Mouse (Mus musculus) ovary, postnatal 14 days (tissue): ENCODE results near the gene Cmtm3.
"Not testable (repeated sequence)": the region's sequence is repeated elsewhere in the genome, so short reads cannot be mapped to it uniquely, and the experiment has no call there.

ENCODE experiments used
- DNase-seq: peaks from one replicate; pipeline ENCODE4 v3.0.0; 2022; ENCODE audit warnings: low spot score

The Cmtm3 gene

DNA sequence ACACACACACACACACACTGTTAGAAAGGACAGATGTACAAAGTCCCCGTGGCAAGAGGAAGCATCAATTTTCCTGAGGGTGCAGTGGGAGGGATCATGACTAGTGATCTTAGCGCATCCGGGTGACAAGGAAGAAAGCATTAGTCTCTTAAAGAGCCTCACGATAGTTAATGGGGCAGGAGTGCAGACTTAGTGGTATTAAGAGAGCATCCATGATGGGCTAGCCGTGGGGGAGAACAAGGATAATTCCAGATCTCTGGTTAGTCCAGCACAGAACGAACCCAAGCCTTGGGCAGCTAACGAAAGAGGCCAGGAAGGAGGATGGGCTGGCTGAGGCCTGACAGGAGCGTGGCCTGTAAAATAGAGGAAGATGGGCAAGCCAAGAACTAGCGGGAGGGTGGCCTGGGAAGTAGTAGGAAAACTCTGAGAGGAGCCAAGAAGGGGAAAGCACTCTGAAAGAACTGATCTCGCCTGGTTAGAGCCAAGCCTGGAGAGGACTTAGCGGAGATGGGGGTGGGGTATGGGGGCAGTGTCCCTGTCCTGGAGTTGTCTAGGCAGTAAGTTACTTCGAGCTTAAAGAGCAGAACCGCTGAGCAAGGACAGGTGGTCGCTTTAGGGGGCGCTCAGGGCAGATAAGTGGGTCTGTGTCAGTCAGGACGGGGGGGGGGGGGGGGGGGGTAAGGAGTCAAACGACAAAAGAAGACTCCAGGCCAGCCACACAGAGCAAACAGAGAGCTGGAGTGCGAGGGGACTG lies at the start of gene Cmtm3:
Cmtm3 (plus strand) TSS at position 182 of the 754 bp plus-strand sequence.
- DNase-seq, result peak; percentile 36

DNA sequence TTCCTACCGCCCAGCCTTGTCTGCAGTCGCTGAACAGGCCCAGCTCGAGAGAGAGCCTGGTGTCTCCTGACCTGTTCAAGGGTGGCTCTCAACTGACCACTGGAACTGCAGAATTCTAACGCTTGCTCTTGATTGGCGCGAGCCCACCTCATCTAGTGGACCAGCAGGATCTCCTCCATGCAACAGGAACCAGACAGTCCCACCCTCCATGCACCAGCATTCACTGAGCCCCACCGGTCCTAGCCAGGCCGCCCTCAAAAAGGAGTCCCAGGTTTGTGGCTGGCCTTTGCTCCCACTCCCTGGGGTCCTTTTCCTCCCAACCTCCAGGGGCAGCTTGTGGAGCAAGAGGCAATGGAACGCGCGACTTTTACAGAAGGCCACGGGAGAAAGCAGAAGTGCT lies 46.1 kb upstream of the Cmtm3 start, which contains the start of gene Cmtm2a:
Cmtm2a (minus strand) TSS at position 101 of the 400 bp plus-strand sequence.
- not testable (repeated sequence) for DNase-seq

- no peak for DNase-seq
Measured at GRCm38 (mm10) chr8:104294396-104294795, 44.8 kb upstream of the Cmtm3 start.

DNA sequence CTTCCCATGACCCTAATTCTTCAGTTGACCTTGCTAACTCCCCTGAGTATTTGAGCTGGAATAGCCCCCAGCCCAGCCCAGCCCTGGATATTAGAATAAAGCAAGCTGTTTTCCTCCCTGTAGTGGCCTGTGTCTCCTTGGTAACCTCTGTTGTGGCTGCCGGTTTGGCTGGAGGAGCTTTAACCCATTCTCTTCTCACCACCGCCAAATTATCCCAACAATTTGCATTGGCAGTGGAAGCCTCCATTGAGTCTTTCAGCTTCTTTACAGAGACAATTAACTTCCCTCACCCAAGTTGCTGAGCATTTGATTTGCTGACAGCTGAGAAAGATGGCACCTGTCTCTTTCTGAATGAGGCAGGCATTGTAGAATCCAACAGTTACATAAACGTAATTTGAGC lies 37.6 kb upstream of the Cmtm3 start:
- not testable (repeated sequence) for DNase-seq

DNA sequence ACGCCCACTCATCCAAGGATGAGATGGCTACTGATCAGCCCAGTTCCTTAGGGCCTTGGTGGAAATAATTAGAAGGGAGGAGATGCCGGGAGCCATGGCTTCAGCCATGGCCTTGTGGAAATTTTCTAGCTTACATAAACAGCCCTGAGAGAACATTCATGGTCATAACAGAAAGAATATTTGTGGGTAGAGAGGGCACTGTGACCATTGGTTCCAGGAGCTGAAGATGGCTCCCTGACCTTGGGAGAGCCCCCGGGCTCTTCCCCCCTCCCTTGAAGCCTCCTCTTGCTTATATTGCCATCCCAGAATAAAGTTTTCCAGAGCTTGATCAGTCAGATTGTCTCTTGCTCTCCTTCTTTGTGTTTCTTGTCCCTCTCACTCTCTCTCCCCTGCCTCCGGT lies 36.7 kb upstream of the Cmtm3 start:
- DNase-seq, result not testable (repeated sequence)

DNA sequence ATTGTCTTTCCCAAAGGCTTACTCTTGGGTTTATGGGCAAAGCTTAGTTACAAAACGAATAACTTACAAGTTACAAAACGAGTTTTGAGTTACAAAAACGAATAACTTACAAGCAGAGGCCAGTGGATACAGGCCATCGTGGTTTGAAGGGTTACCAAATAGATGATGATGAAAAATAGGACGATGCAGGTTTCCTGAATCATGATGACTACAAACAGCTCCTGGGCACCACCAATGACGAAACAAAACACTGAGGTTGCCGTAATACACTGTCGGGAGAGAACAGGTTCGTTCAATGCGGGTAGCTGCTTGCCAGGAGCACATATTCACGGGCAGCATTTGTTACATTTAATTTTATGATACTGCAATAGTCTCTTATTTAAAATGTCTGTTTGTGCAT lies 34.2 kb upstream of the Cmtm3 start:
- DNase-seq, result no peak

GRCm38 (mm10) chr8:104308341-104308740 lies 30.9 kb upstream of the Cmtm3 start:
- not testable (repeated sequence) for DNase-seq

- not testable (repeated sequence) for DNase-seq
Measured at GRCm38 (mm10) chr8:104309441-104310155, 29.6 kb upstream of the Cmtm3 start, which contains the start of the genes Gm45711 and Cmtm1. TSS of gene Gm45711 (minus strand) at chr8:104310081. TSS of gene Cmtm1 (minus strand) at chr8:104310145.

DNA sequence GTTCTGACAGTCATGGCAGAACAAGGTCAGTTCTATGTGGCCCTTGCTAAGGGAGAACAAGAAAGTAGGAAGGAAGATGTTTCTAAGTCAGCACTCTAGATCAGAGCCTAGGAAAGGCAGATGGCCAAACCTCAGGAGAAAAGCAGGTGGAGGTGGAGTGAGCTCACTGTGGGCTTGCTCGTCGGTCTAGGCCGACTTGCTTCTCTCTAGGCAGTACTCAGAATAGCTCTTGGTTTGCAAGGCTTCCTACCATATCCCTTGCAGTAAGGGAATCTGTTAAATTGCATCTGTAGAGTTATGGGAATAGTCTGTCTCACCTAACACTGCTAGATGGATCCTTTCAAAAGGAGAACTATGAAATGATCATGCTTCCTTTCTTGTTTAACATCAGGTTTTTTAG lies 27.2 kb upstream of the Cmtm3 start:
- not testable (repeated sequence) for DNase-seq

DNA sequence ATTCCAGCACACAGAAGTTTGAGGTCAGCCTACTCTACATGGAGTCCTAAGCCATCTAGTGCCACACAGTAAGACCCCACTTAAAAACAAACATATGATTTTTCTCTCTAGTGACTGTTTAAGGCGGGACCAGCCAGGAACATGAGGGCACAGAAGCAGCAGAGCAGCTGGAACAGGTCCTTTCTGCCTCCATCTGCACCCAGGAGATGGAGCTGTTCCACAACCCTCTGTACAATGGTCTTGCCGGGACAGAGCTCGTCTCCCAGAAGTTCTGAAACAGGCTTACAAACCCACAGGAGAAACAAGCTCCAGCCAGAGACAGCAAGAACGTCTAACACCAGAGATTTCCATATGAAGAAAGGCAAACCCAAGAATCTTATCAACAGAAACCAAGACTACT lies 25.9 kb upstream of the Cmtm3 start:
- no peak for DNase-seq

GRCm38 (mm10) chr8:104321267-104321666 lies 17.9 kb upstream of the Cmtm3 start, which contains the start of gene Gm11020:
TSS of gene Gm11020 (plus strand) at chr8:104321567.
- not testable (repeated sequence) for DNase-seq

GRCm38 (mm10) chr8:104321930-104322329 lies 17.3 kb upstream of the Cmtm3 start, which contains the start of gene Cmtm2b:
TSS of gene Cmtm2b (plus strand) at chr8:104322230.
- DNase-seq, result not testable (repeated sequence)

DNA sequence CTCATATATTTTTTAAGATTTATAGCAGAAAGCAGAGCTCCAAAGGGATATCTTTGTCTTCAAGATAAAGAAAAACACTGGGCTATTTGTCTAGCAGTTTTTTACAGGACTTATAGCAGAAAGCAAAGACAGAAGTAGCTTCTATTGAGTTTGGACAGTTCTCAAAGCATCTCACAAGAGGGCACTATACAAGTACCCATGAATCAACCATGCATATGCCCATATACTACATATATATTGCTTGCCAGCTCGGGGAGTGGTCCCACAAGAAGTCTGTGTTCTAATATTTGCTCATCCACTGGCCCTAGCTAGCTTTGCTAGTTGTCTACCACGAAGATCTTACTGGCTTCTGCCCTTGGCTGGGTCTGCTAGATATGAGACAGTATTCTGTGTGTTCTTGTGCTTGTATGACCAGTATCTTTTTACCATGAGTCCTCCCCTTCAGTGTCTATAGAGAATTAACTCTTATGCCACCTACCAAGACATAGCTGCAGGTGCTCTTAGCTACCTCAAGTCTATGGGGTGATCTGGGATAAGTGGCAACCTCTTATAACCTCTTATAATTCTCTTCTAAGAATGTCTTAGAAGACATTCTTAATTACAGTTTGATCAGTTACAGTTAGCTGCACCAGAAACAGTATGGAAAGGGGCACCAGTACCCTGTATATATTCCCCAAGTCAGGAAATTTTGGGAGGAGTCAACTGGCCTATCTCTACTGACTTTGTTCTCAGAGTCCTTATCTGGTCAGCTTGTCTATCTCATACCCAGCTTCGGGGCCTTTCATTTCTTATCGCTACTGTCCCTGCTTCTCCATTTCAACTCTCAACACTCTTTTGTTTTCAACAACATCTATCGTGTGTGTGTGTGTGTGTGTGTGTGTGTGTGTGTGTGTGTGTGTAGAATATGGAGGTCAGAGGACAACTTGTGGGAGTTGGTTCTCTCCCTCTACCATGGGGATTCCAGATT lies 6.3 kb upstream of the Cmtm3 start:
- DNase-seq, result no peak

GRCm38 (mm10) chr8:104333786-104334185 lies 5.4 kb upstream of the Cmtm3 start:
- no peak for DNase-seq

DNA sequence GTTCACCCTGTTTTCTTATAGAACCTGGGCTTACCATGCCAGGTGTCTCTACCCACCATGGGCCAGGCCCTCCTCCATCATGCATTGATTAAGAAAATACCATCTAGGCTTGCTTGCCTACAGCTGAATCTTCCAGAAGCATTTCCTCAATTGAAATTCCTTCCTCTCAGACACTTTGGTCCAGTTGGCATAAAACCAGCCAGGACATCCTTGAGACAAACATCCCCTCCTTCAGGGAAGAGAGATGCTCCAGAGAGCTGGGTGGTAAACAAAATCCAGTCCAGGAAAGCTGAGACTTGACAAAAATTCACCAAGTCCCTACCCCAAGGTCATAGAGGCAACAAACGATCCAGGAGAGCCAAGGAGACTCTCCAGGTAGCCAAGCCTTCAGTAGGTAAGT lies 5.0 kb upstream of the Cmtm3 start:
- no peak for DNase-seq

- DNase-seq, result no peak
Measured at GRCm38 (mm10) chr8:104336806-104337205, 2.4 kb upstream of the Cmtm3 start.

GRCm38 (mm10) chr8:104337890-104338289 lies 1.3 kb upstream of the Cmtm3 start:
- DNase-seq, result no peak

- no peak for DNase-seq
Measured at GRCm38 (mm10) chr8:104339983-104340232, 698 bp downstream of the Cmtm3 start.

DNA sequence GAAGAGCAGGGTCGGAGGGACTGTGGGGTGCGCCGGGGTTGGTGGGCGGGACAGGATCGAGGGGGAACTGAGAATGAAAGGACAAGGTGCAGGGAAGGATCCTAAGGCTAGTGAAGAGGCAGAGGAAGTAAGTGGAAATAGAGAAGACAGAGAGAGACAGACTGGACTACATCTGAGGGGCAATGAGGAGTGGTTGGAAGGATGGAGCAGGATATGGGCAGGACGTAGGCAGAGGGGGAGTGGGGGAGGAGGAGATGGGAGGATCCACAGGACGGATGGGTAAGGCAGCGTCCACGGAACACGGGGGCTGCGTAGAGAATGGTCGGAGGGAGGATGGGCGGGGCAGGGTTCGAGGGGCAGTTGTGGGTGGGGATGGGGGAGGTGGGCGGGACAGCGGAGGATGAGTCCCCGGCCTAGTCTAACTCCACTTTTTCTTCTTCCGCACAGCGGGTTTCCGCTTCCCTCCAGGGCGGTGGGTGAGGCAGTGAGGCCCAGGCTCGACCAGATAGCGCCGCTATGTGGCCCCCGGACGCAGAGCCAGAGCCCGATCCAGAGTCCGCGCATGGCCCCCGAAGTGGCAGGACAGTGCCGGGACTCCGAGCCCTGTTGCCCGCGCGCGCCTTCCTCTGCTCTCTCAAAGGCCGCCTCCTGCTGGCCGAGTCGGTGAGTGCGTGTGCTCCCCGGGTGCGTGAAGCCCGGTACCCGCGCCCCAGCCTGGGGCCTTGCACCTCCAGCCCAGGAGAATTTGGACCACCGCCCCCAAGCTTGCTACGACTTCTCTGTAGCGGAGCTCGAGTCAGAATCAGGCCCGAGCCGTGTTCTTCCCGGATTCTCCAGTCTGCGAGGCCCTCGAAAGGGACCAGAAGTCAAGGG lies 1.3 kb downstream of the Cmtm3 start:
- DNase-seq, result peak; percentile 66

DNA sequence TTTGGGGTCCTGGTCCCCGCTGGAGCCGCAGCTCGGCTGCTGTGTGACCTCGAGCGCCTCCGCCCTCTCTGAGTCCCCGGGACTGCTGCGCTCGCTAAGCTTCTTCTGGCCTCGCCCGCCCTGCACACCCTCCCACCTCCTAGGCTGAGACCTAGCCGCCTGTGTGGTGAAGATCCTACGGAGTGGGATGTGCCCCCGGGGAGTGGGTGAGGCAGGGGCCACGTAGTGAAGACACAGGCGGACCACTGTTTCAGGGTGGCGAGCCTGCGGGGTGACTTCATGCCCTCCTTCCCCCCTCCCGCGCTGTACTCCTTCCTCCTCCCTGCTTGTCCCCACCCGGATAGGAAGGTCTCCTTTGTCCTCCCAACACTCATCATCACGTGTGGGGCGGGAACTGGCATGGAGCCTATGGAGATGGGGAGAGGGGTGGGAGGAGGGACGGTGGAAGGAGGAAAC lies 1.9 kb downstream of the Cmtm3 start:
- peak; percentile 61 for DNase-seq

DNA sequence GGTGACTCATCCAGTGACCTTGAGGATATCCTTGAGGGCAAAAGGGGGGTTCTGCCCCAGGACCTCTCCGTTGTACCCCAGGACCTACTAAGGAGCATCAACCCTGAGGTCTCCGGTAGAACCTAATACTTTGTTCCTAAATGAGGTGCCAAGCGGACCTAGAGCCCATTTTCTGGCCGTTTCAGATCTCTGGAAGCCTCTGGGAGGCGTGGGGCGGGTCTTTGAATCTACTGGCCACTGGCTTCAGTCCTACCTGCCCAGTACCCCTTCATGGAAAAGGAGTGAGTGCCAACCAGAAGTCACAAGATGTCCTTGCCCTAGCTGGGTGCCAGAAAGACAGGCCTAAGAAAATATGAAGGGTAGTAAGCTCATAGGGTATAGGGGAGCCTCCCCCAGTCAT lies 2.5 kb downstream of the Cmtm3 start:
- DNase-seq, result no peak
